Mouse (Mus musculus): ENCODE measurements around the gene Rspry1. TPM values are rescaled to one million over a fixed set of nuclear protein-coding genes. Genes with fewer than 3 reads are reported as not detected.
A peak's percentile ranks its signal among the peaks of the same experiment; 100 is the strongest.

Gene Rspry1
- polyA plus RNA-seq, 2 experiments: 20.0 to 36.1 TPM

- ATAC-seq (ENCODE audit: low FRiP score, low read depth) (peak; percentile 99), DNase-seq (ENCODE audit: low spot score) (peak; percentile 95)
- Histone ChIP-seq H3K27ac (replicated peaks; ENCODE audit: low read depth, low read length) (peak within 1 kb of the TSS; percentile 88), H3K36me3 (ENCODE audit: control insufficient read depth, insufficient read depth, low read length) (peaks cover 35% of the 10 kb centered on the region), H3K4me1 (ENCODE audit: control insufficient read depth, insufficient read depth, low read length) (peaks cover 8% of the 10 kb centered on the region; the same call in 1 of the 2 replicates), H3K4me3 (replicated peaks; ENCODE audit: low read length) (peak within 1 kb of the TSS; percentile 97), H3K9ac (ENCODE audit: low read depth, low read length, severe bottlenecking) (peak within 1 kb of the TSS; percentile 96), H3K27me3 (ENCODE audit: control insufficient read depth, insufficient read depth, low read length) (no peaks in the 10 kb centered on the region), H3K4me2 (replicated peaks; ENCODE audit: low read depth, low read length, severe bottlenecking) (peak within 1 kb of the TSS; percentile 77), H3K9me3 (ENCODE audit: control insufficient read depth, low read length) (no peaks in the 10 kb centered on the region)
- 2% methylated on average over 62 of the region's 74 CpGs for WGBS
- TF ChIP-seq POLR2A (IDR thresholded peaks at IDR 0.05; ENCODE audit: borderline replicate concordance, extremely low read depth, insufficient read depth, insufficient read length): peak; percentile 83
Observed at GRCm38 (mm10) chr8:94666456-94667308, 64.9 kb downstream of the Rspry1 start, which contains the start of gene Arl2bp. TSS of gene Arl2bp (plus strand) at chr8:94666600.

GRCm38 (mm10) chr8:94674384-94674783 is 72.6 kb downstream of the Rspry1 start:
- Histone ChIP-seq H3K36me3 (ENCODE audit: control insufficient read depth, insufficient read depth, low read length) (peaks cover 52% of the 10 kb centered on the region), H3K4me2 (replicated peaks; ENCODE audit: low read depth, low read length, severe bottlenecking) (no peak overlapping the region), H3K9ac (ENCODE audit: low read depth, low read length, severe bottlenecking) (no peak overlapping the region), H3K9me3 (ENCODE audit: control insufficient read depth, low read length) (no peaks in the 10 kb centered on the region), H3K27ac (replicated peaks; ENCODE audit: low read depth, low read length) (no peak overlapping the region), H3K4me3 (replicated peaks; ENCODE audit: low read length) (no peak overlapping the region), H3K27me3 (ENCODE audit: control insufficient read depth, insufficient read depth, low read length) (no peaks in the 10 kb centered on the region), H3K4me1 (ENCODE audit: control insufficient read depth, insufficient read depth, low read length) (no peaks in the 10 kb centered on the region)
- WGBS: 76% methylated on average over 5 of the region's 5 CpGs
- ATAC-seq (ENCODE audit: low FRiP score, low read depth) (no peak), DNase-seq (ENCODE audit: low spot score) (no peak)
- no peak for TF ChIP-seq POLR2A (IDR thresholded peaks at IDR 0.05; ENCODE audit: borderline replicate concordance, extremely low read depth, insufficient read depth, insufficient read length)

GRCm38 (mm10) chr8:94675923-94676322 is 74.2 kb downstream of the Rspry1 start:
- H3K4me1 ChIP-seq (ENCODE audit: control insufficient read depth, insufficient read depth, low read length): no peaks in the 10 kb centered on the region
- no peak overlapping the region for H3K4me3 ChIP-seq (replicated peaks; ENCODE audit: low read length)
- no peaks in the 10 kb centered on the region for H3K27me3 ChIP-seq (ENCODE audit: control insufficient read depth, insufficient read depth, low read length)
- H3K27ac ChIP-seq (replicated peaks; ENCODE audit: low read depth, low read length): no peak overlapping the region
- H3K4me2 ChIP-seq (replicated peaks; ENCODE audit: low read depth, low read length, severe bottlenecking): no peak overlapping the region
- H3K9ac ChIP-seq (ENCODE audit: low read depth, low read length, severe bottlenecking): no peak overlapping the region
- no peak for TF ChIP-seq POLR2A (IDR thresholded peaks at IDR 0.05; ENCODE audit: borderline replicate concordance, extremely low read depth, insufficient read depth, insufficient read length)
- no peaks in the 10 kb centered on the region for H3K9me3 ChIP-seq (ENCODE audit: control insufficient read depth, low read length)
- ATAC-seq (ENCODE audit: low FRiP score, low read depth): no peak
- 78% methylated on average over 6 of the region's 6 CpGs for WGBS
- DNase-seq (ENCODE audit: low spot score): no peak
- H3K36me3 ChIP-seq (ENCODE audit: control insufficient read depth, insufficient read depth, low read length): peaks cover 39% of the 10 kb centered on the region

- TF ChIP-seq POLR2A (IDR thresholded peaks at IDR 0.05; ENCODE audit: borderline replicate concordance, extremely low read depth, insufficient read depth, insufficient read length): no peak
- Histone ChIP-seq H3K27ac (replicated peaks; ENCODE audit: low read depth, low read length) (no peak overlapping the region), H3K4me2 (replicated peaks; ENCODE audit: low read depth, low read length, severe bottlenecking) (no peak overlapping the region), H3K9me3 (ENCODE audit: control insufficient read depth, low read length) (no peaks in the 10 kb centered on the region), H3K27me3 (ENCODE audit: control insufficient read depth, insufficient read depth, low read length) (no peaks in the 10 kb centered on the region), H3K4me3 (replicated peaks; ENCODE audit: low read length) (no peak overlapping the region), H3K9ac (ENCODE audit: low read depth, low read length, severe bottlenecking) (no peak overlapping the region), H3K4me1 (ENCODE audit: control insufficient read depth, insufficient read depth, low read length) (no peaks in the 10 kb centered on the region), H3K36me3 (ENCODE audit: control insufficient read depth, insufficient read depth, low read length) (peaks cover 12% of the 10 kb centered on the region)
- WGBS: 48% methylated on average over 9 of the region's 9 CpGs
- ATAC-seq (ENCODE audit: low FRiP score, low read depth) (no peak), DNase-seq (ENCODE audit: low spot score) (no peak)
Observed at GRCm38 (mm10) chr8:94678582-94678981, 76.8 kb downstream of the Rspry1 start.

GRCm38 (mm10) chr8:94680414-94680813 is 78.7 kb downstream of the Rspry1 start:
- no peaks in the 10 kb centered on the region for H3K36me3 ChIP-seq (ENCODE audit: control insufficient read depth, insufficient read depth, low read length)
- H3K4me3 ChIP-seq (replicated peaks; ENCODE audit: low read length): no peak overlapping the region
- H3K4me2 ChIP-seq (replicated peaks; ENCODE audit: low read depth, low read length, severe bottlenecking): no peak overlapping the region
- TF ChIP-seq POLR2A (IDR thresholded peaks at IDR 0.05; ENCODE audit: borderline replicate concordance, extremely low read depth, insufficient read depth, insufficient read length): no peak
- H3K27ac ChIP-seq (replicated peaks; ENCODE audit: low read depth, low read length): no peak overlapping the region
- no peak for ATAC-seq (ENCODE audit: low FRiP score, low read depth)
- no peaks in the 10 kb centered on the region for H3K9me3 ChIP-seq (ENCODE audit: control insufficient read depth, low read length)
- H3K9ac ChIP-seq (ENCODE audit: low read depth, low read length, severe bottlenecking): no peak overlapping the region
- no peaks in the 10 kb centered on the region for H3K27me3 ChIP-seq (ENCODE audit: control insufficient read depth, insufficient read depth, low read length)
- DNase-seq (ENCODE audit: low spot score): no peak
- 90% methylated on average over 3 of the region's 3 CpGs for WGBS
- H3K4me1 ChIP-seq (ENCODE audit: control insufficient read depth, insufficient read depth, low read length): no peaks in the 10 kb centered on the region

All from limb, embryonic 14.5 days (tissue).